Mouse (Mus musculus) ES-Bruce4 (cell line): Measurements from ENCODE around the gene Itga4.

Experiments
- CTCF ChIP-seq: IDR thresholded peaks from one replicate; pipeline ENCODE4 v1.8.1; 2011; ENCODE audit warnings: low read depth, low read length
- POLR2A ChIP-seq: IDR thresholded peaks from one replicate; pipeline ENCODE4 v1.8.1; 2011; ENCODE audit warnings: low read length; ENCODE audit not compliant: insufficient read depth

GRCm38 (mm10) chr2:79370711-79371312, 115.6 kb downstream of the Itga4 start:
- TF ChIP-seq POLR2A (no peak), CTCF (no peak)
